Mouse (Mus musculus) spleen, postnatal 14 days (tissue): ENCODE data around the gene Pdxk.

Source experiments
- DNase-seq, 2 experiments: peaks; one replicate each; pipeline ENCODE4 v3.0.0; 2021 to 2022; ENCODE audit warnings: low spot score in 2 of 2

Gene Pdxk

GRCm38 (mm10) chr10:78460463-78460862 lies 4.3 kb downstream of the Pdxk start:
- no peak for DNase-seq

- DNase-seq, result no peak
These were observed 6.2 kb downstream of the Pdxk start for GRCm38 (mm10) chr10:78458348-78459111.

GRCm38 (mm10) chr10:78457495-78458347 lies 7.1 kb downstream of the Pdxk start:
- peak in 1 of 2 experiments; percentile 39 for DNase-seq

- no peak for DNase-seq
These were observed 8.1 kb downstream of the Pdxk start for GRCm38 (mm10) chr10:78456696-78457095.

- no peak for DNase-seq
These were observed 12.1 kb downstream of the Pdxk start for GRCm38 (mm10) chr10:78452641-78453040.

- no peak for DNase-seq
These were observed 14.0 kb downstream of the Pdxk start for GRCm38 (mm10) chr10:78450761-78451160.

GRCm38 (mm10) chr10:78447396-78447795 lies 17.4 kb downstream of the Pdxk start:
- no peak for DNase-seq

GRCm38 (mm10) chr10:78446195-78446594 lies 18.6 kb downstream of the Pdxk start:
- DNase-seq, result no peak

- DNase-seq, result no peak
These were observed 22.5 kb downstream of the Pdxk start for GRCm38 (mm10) chr10:78442292-78442691.

- no peak for DNase-seq
These were observed 23.2 kb downstream of the Pdxk start for GRCm38 (mm10) chr10:78441606-78442005.

- no peak for DNase-seq
These were observed 24.0 kb downstream of the Pdxk start for GRCm38 (mm10) chr10:78440812-78441211.

- no peak for DNase-seq
These were observed 24.8 kb downstream of the Pdxk start for GRCm38 (mm10) chr10:78439990-78440389.

GRCm38 (mm10) chr10:78439550-78439949 lies 25.2 kb downstream of the Pdxk start:
- DNase-seq, result no peak

GRCm38 (mm10) chr10:78438094-78438493 lies 26.7 kb downstream of the Pdxk start:
- DNase-seq, result peak; percentile 65 to 83

- no peak for DNase-seq
These were observed 31.9 kb downstream of the Pdxk start for GRCm38 (mm10) chr10:78432853-78433252.

- no peak for DNase-seq
These were observed 35.0 kb downstream of the Pdxk start for GRCm38 (mm10) chr10:78429776-78430175.

- DNase-seq, result no peak
These were observed 35.6 kb downstream of the Pdxk start for GRCm38 (mm10) chr10:78429180-78429579.

- DNase-seq, result no peak
These were observed 36.7 kb downstream of the Pdxk start for GRCm38 (mm10) chr10:78428070-78428469.

- no peak for DNase-seq
These were observed 38.5 kb downstream of the Pdxk start for GRCm38 (mm10) chr10:78426117-78426735.

GRCm38 (mm10) chr10:78425181-78426041 lies 39.4 kb downstream of the Pdxk start, which contains the start of gene Cstb:
Gene Cstb (plus strand): TSS chr10:78425669.
- peak; percentile 65 to 74 for DNase-seq

- no peak for DNase-seq
These were observed 42.2 kb downstream of the Pdxk start for GRCm38 (mm10) chr10:78422614-78423013.
